Mouse (Mus musculus) adrenal gland, adult 18-20 months (tissue): Measurements from ENCODE around the gene Hoxa9. TPM values are rescaled to one million over a fixed set of nuclear protein-coding genes. Genes with fewer than 3 reads are reported as not detected.
A peak's percentile ranks its signal among the peaks of the same experiment; 100 is the strongest.

Experiments
- DNase-seq, 2 experiments: peaks; one replicate each; pipeline ENCODE4 v3.0.0; 2021 to 2022; ENCODE audit warnings: low spot score in 2 of 2
- total RNA-seq, 2 experiments: library from RNA; stranded (reverse); gene quantifications; 1 replicate in 1 of 2; 2 replicates in 1 of 2; pipeline ENCODE4 v1.2.3; 2021

The Hoxa9 gene
- total RNA-seq, 2 experiments from 2014 or later: 0.19 to 0.30 TPM

- peak in 1 of 2 experiments; percentile 17 for DNase-seq
These were observed 12.2 kb downstream of the Hoxa9 start for GRCm38 (mm10) chr6:52218643-52219215.

GRCm38 (mm10) chr6:52217895-52218642 is 12.8 kb downstream of the Hoxa9 start:
- DNase-seq: peak in 1 of 2 experiments; percentile 18

GRCm38 (mm10) chr6:52217459-52217768 is 13.5 kb downstream of the Hoxa9 start:
- peak; percentile 75 to 76 for DNase-seq

GRCm38 (mm10) chr6:52216691-52217458 is 14.0 kb downstream of the Hoxa9 start:
- peak; percentile 47 to 55 for DNase-seq

GRCm38 (mm10) chr6:52215771-52216535 is 14.9 kb downstream of the Hoxa9 start:
- DNase-seq: peak in 1 of 2 experiments; percentile 20

GRCm38 (mm10) chr6:52215070-52215469 is 15.8 kb downstream of the Hoxa9 start:
- DNase-seq: peak in 1 of 2 experiments; percentile 19

- peak in 1 of 2 experiments; percentile 17 for DNase-seq
These were observed 16.6 kb downstream of the Hoxa9 start for GRCm38 (mm10) chr6:52214271-52214670.

- DNase-seq: peak; percentile 70
These were observed 17.5 kb downstream of the Hoxa9 start, which contains the start of the genes Hoxa3 and Gm28308 for GRCm38 (mm10) chr6:52213119-52213986. Gene Hoxa3, minus strand, starts transcription at chr6:52213336. Gene Gm28308, minus strand, starts transcription at chr6:52213339.

- peak; percentile 41 to 42 for DNase-seq
These were observed 18.3 kb downstream of the Hoxa9 start for GRCm38 (mm10) chr6:52212556-52213118.

- DNase-seq: peak in 1 of 2 experiments; percentile 32
These were observed 18.9 kb downstream of the Hoxa9 start for GRCm38 (mm10) chr6:52211961-52212360.

- peak; percentile 80 to 85 for DNase-seq
These were observed 19.5 kb downstream of the Hoxa9 start for GRCm38 (mm10) chr6:52211170-52211935.

- DNase-seq: no peak
These were observed 21.2 kb downstream of the Hoxa9 start for GRCm38 (mm10) chr6:52209685-52210046.

GRCm38 (mm10) chr6:52208868-52209684 is 21.8 kb downstream of the Hoxa9 start:
- peak in 1 of 2 experiments; percentile 23 for DNase-seq

GRCm38 (mm10) chr6:52208072-52208867 is 22.6 kb downstream of the Hoxa9 start, which contains the start of gene Hoxa6:
Gene Hoxa6, minus strand, starts transcription at chr6:52208722.
- DNase-seq: peak; percentile 50 to 68

GRCm38 (mm10) chr6:52207684-52207976 is 23.3 kb downstream of the Hoxa9 start:
- DNase-seq: no peak

- DNase-seq: no peak
These were observed 23.8 kb downstream of the Hoxa9 start for GRCm38 (mm10) chr6:52206882-52207683.
